Mouse (Mus musculus) forebrain, postnatal 0 days (tissue): ENCODE results near the gene Baiap2l1. TPM values are rescaled to one million over a fixed set of nuclear protein-coding genes. Genes with fewer than 3 reads are reported as not detected.

Source experiments
- ATAC-seq: fragments of 200-750 bp; cut with Nextera tagmentation; 2 replicates; pipeline ENCODE4 v1.8.0; 2017; ENCODE audit warnings: mild to moderate bottlenecking, moderate library complexity
- DNase-seq: peaks from one replicate; pipeline ENCODE4 v3.0.0-alpha.2; 2015
- H3K27ac ChIP-seq: fragments of 300-500 bp; sonication (generic); 2 replicates; pipeline ENCODE4 v1.5.1; 2014; ENCODE audit warnings: low read depth, mild to moderate bottlenecking, antibody characterized with exemption, low read length, moderate library complexity, mixed read lengths
- H3K27me3 ChIP-seq: fragments of 300-500 bp; sonication (generic); 2 replicates; pipeline ENCODE4 v1.6.1; 2014; ENCODE audit warnings: mild to moderate bottlenecking, low read length, mixed read lengths; ENCODE audit not compliant: insufficient read depth
- H3K36me3 ChIP-seq: fragments of 300-500 bp; sonication (generic); 2 replicates; pipeline ENCODE4 v1.6.1; 2014; ENCODE audit warnings: mild to moderate bottlenecking, moderate library complexity; ENCODE audit not compliant: insufficient read depth
- H3K4me1 ChIP-seq: fragments of 300-500 bp; sonication (generic); 2 replicates; pipeline ENCODE4 v1.6.1; 2014; ENCODE audit warnings: antibody characterized with exemption; ENCODE audit not compliant: insufficient read depth
- H3K4me2 ChIP-seq: fragments of 300-500 bp; sonication (generic); 2 replicates; pipeline ENCODE4 v1.6.1; 2014; ENCODE audit warnings: low read depth, mild to moderate bottlenecking, moderate library complexity
- H3K4me3 ChIP-seq: fragments of 300-500 bp; sonication (generic); 2 replicates; pipeline ENCODE4 v1.5.1; 2014; ENCODE audit warnings: low read depth, low read length, mixed read lengths
- H3K9ac ChIP-seq: fragments of 300-500 bp; sonication (generic); 2 replicates; pipeline ENCODE4 v1.6.1; 2014; ENCODE audit warnings: mild to moderate bottlenecking
- H3K9me3 ChIP-seq: fragments of 300-500 bp; sonication (generic); 2 replicates; pipeline ENCODE4 v1.6.1; 2016; ENCODE audit warnings: low read length
- CTCF ChIP-seq: sonication (generic); IDR thresholded peaks from 2 replicates; pipeline ENCODE4 v1.5.1; 2016; ENCODE audit warnings: antibody characterized with exemption, control low read depth, low read depth
- WGBS: fragments of 180-500 bp; shearing (Covaris S2); extraction: QIAGEN DNeasy Blood & Tissue Kit; methylation state at CpG from one replicate; pipeline ENCODE4 v1.1.7; 2014; 5-methylcytosine and 5-hydroxymethylcytosine counted together
- polyA plus RNA-seq: library from polyadenylated mRNA; unstranded; fragments of >200 nt; fragmentation: Nextera tagmentation; extraction: Ambion mirVana; gene quantifications from 2 replicates; pipeline ENCODE4 v1.2.1, GENCODE M21; 2015
- total RNA-seq: library from RNA; depleted of rRNA; stranded (reverse); fragments of >200 nt; gene quantifications from 2 replicates; pipeline ENCODE4 v1.2.3, GENCODE M21; 2014

The Baiap2l1 gene
- total and polyA plus RNA-seq, 2 experiments from 2014 or later = 0.10 to 0.93 TPM

DNA sequence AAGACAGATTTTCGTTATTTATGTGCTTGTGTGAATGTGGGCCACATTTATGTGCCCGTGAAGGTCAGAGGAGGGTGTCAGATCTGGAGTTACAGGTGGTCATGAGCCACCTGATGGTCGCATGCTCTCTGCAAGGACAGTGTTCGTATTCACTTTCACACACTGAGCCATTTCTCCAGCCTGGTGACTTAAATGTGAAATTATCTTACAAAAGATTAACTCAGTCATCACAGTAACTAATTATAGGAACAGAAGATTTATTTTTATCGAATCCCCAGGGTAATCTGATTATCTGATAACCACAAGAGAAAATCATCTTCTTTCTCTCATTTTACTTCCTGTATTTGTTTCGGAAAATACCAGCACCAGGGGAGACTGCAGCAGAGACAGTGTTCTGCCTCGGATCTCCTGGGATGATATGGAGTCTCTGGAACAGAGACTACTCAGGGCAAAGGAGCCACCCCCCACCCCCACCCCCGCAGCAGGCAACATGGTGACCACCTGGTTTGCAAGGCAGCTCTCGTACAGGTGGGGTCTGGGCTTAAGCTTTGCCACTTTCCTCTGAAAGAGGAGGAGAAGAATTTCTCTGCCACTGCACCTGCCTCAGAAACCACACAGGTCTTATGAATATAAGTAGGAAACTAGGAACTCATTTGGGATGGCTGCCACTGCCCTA lies 71.2 kb downstream of the Baiap2l1 start:
- Histone ChIP-seq H3K36me3 (no peaks in the 10 kb centered on the region), H3K9me3 (no peaks in the 10 kb centered on the region), H3K27me3 (no peaks in the 10 kb centered on the region), H3K4me2 (no peak overlapping the region), H3K4me1 (no peaks in the 10 kb centered on the region), H3K27ac (no peak overlapping the region), H3K4me3 (no peak overlapping the region), H3K9ac (no peak overlapping the region)
- TF ChIP-seq CTCF = no peak
- WGBS = 82% methylated on average over 9 of the region's 9 CpGs
- ATAC-seq (no peak), DNase-seq (no peak)

DNA sequence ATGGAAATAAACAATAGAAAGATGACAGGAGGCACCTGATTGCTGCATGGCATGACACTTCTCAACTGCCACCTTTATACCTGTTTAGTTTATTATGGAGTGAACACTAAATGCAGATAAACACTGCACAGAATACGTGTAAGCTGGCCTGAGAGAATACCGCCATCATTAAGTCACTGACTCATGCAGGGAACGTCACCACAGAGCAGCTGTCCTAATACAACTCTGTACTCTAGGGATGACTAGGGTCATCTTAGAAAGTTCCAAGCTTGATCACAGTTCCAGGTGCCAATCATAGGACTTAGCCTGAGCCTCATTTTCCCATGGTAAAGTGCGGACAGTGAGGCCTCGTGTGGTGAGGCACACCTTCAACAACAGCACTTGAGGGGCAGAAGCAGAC lies 73.3 kb downstream of the Baiap2l1 start:
- ATAC-seq (no peak), DNase-seq (no peak)
- Histone ChIP-seq H3K4me1 (no peaks in the 10 kb centered on the region), H3K9me3 (no peaks in the 10 kb centered on the region), H3K9ac (no peak overlapping the region), H3K4me2 (no peak overlapping the region), H3K27me3 (no peaks in the 10 kb centered on the region), H3K4me3 (no peak overlapping the region), H3K36me3 (no peaks in the 10 kb centered on the region), H3K27ac (no peak overlapping the region)
- WGBS = 84% methylated on average over 5 of the region's 5 CpGs
- TF ChIP-seq CTCF = no peak

- Histone ChIP-seq H3K27ac (no peak overlapping the region), H3K4me1 (no peaks in the 10 kb centered on the region), H3K9ac (no peak overlapping the region), H3K4me3 (no peak overlapping the region), H3K4me2 (no peak overlapping the region), H3K27me3 (no peaks in the 10 kb centered on the region), H3K9me3 (no peaks in the 10 kb centered on the region), H3K36me3 (0 out of 2 replicates have a peak, but pooled peaks cover 6% of the 10 kb centered on the region)
- WGBS = 66% methylated on average over 8 of the region's 8 CpGs
- TF ChIP-seq CTCF = no peak
- DNase-seq (no peak), ATAC-seq (no peak)
Measured at GRCm38 (mm10) chr5:144283551-144284031, 74.3 kb downstream of the Baiap2l1 start.

DNA sequence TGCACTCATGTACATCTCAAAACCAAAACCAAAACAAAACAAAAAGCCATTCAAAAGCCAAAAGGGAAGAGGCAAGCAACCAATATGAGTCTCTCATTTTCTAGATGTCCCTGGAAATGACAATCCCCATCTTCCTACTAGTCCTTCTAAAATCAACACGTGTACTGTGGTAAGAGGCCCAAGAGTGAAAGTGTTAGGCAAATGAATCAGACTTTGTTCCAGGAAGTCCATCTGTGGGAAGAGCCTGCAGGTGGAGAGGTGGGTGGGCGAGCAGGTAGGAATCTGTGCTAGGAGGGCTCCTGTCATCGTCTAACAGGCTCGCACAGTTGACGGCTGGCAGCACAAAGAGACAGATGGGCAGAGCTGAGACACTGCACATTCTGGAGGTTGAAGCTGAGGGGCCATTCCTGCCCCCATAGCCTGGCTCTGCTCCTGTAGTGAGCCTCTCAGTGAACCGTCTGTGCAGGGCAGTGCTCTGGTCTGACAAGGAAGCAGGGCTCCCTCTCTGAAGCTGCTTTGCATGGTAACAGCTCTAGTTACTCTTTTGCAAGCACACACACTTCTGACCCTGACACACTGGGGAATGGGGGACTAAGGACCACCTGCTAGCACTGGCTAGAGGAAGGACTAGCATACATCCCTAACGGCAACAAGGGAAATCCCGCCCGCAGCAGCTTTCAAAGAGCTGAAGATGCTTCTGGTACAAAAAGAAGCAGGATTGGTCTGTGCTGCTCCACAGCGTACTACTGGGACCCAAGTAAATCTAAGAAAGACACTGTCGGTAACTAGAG lies 75.2 kb downstream of the Baiap2l1 start:
- no peaks in the 10 kb centered on the region for H3K9me3 ChIP-seq
- ATAC-seq (no peak), DNase-seq (no peak)
- H3K4me1 ChIP-seq = no peaks in the 10 kb centered on the region
- no peaks in the 10 kb centered on the region for H3K27me3 ChIP-seq
- no peak overlapping the region for H3K4me3 ChIP-seq
- TF ChIP-seq CTCF = no peak
- H3K27ac ChIP-seq = no peak overlapping the region
- 75% methylated on average over 11 of the region's 11 CpGs for WGBS
- H3K4me2 ChIP-seq = no peak overlapping the region
- H3K36me3 ChIP-seq = 0 out of 2 replicates have a peak, but pooled peaks cover 6% of the 10 kb centered on the region
- H3K9ac ChIP-seq = no peak overlapping the region

DNA sequence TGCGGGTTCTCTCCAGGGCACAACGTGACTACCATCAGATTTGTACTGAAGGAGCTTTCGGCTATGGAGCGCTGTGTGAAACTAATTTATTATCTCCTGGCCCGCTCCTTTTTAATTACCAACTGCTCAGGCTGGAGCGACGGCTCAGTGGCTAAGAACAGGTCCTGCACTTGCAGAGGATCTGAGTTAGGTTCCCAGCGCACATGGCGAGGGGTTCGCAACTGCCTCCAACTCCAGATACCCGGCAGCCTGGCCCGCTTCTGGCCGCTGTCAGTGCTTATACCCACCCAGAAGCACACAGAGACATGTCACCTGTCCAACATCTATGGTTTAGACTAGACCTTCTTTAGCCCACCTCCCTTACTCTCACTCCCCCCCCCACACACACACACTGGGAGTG lies 78.0 kb downstream of the Baiap2l1 start:
- no peak overlapping the region for H3K9ac ChIP-seq
- ATAC-seq = no peak

GRCm38 (mm10) chr5:144279081-144279541 lies 78.8 kb downstream of the Baiap2l1 start:
- Histone ChIP-seq H3K4me1 (no peaks in the 10 kb centered on the region), H3K4me3 (no peak overlapping the region)
- 86% methylated on average over 9 of the region's 9 CpGs for WGBS

More for the DNA sequence above, 78.0 kb downstream of the Baiap2l1 start:
- Histone ChIP-seq H3K27me3 (no peaks in the 10 kb centered on the region), H3K9me3 (no peaks in the 10 kb centered on the region), H3K36me3 (0 out of 2 replicates have a peak, but pooled peaks cover 8% of the 10 kb centered on the region), H3K27ac (no peak overlapping the region), H3K4me2 (no peak overlapping the region), H3K4me3 (no peak overlapping the region), H3K4me1 (no peaks in the 10 kb centered on the region)
- 94% methylated on average over 13 of the region's 13 CpGs for WGBS
- DNase-seq = no peak
- no peak for TF ChIP-seq CTCF

More at GRCm38 (mm10) chr5:144279081-144279541, 78.8 kb downstream of the Baiap2l1 start:
- Histone ChIP-seq H3K27me3 (no peaks in the 10 kb centered on the region), H3K9me3 (no peaks in the 10 kb centered on the region), H3K9ac (no peak overlapping the region), H3K36me3 (0 out of 2 replicates have a peak, but pooled peaks cover 8% of the 10 kb centered on the region), H3K27ac (no peak overlapping the region), H3K4me2 (no peak overlapping the region)
- no peak for DNase-seq
- TF ChIP-seq CTCF = no peak
- ATAC-seq = no peak
